Mouse (Mus musculus) heart, embryonic 14.5 days (tissue): ENCODE results near the gene Ptprr. TPM values are rescaled to one million over a fixed set of nuclear protein-coding genes. Genes with fewer than 3 reads are reported as not detected.

Experiments used
- ATAC-seq: fragments of 200-750 bp; cut with Nextera tagmentation; 2 replicates; pipeline ENCODE4 v1.8.0; 2017; ENCODE audit warnings: low read depth, moderate TSS enrichment; ENCODE audit not compliant: insufficient number of reproducible peaks, insufficient read depth, low FRiP score
- H3K27ac ChIP-seq, 2 experiments: fragments of 200-500 bp in 1 of 2; fragments of 300-500 bp in 1 of 2; sonication (generic) in 1 of 2; replicated peaks in 1 of 2; 2 replicates each; pipeline ENCODE4 v1.5.1; 2012 to 2014; ENCODE audit warnings: low read depth in 2 of 2, low read length in 2 of 2, control low read depth in 1 of 2, mild to moderate bottlenecking in 1 of 2, mixed read lengths in 1 of 2; ENCODE audit not compliant: control insufficient read depth in 1 of 2, insufficient read depth in 1 of 2
- H3K27me3 ChIP-seq: fragments of 300-500 bp; sonication (generic); 2 replicates; pipeline ENCODE4 v1.6.1; 2014; ENCODE audit warnings: mild to moderate bottlenecking, low read length, control low read depth; ENCODE audit not compliant: control insufficient read depth, insufficient read depth
- H3K36me3 ChIP-seq: fragments of 300-500 bp; sonication (generic); 2 replicates; pipeline ENCODE4 v1.6.1; 2014; ENCODE audit warnings: mild to moderate bottlenecking, control low read depth, low read length, mixed read lengths; ENCODE audit not compliant: control insufficient read depth, insufficient read depth
- H3K4me1 ChIP-seq, 2 experiments: fragments of 200-500 bp in 1 of 2; fragments of 300-500 bp in 1 of 2; sonication (generic) in 1 of 2; 2 replicates each; pipeline ENCODE4 v1.6.1; 2012 to 2014; ENCODE audit warnings: low read length in 2 of 2, control low read depth in 1 of 2, mixed read lengths in 1 of 2; ENCODE audit not compliant: control insufficient read depth in 2 of 2, insufficient read depth in 2 of 2
- H3K4me2 ChIP-seq: fragments of 300-500 bp; sonication (generic); 2 replicates; pipeline ENCODE4 v1.6.1; 2014; ENCODE audit warnings: mild to moderate bottlenecking, low read length
- H3K4me3 ChIP-seq, 2 experiments: fragments of 200-500 bp in 1 of 2; fragments of 300-500 bp in 1 of 2; sonication (generic) in 1 of 2; 2 replicates each; pipeline ENCODE4 v1.5.1; 2012 to 2014; ENCODE audit warnings: low read length in 2 of 2, mild to moderate bottlenecking in 2 of 2, control low read depth in 1 of 2, low read depth in 1 of 2, moderate library complexity in 1 of 2; ENCODE audit not compliant: control insufficient read depth in 1 of 2, insufficient read depth in 1 of 2
- H3K9ac ChIP-seq: fragments of 300-500 bp; sonication (generic); 2 replicates; pipeline ENCODE4 v1.6.1; 2014; ENCODE audit warnings: mild to moderate bottlenecking, low read length
- H3K9me3 ChIP-seq: fragments of 300-500 bp; sonication (generic); 2 replicates; pipeline ENCODE4 v1.6.1; 2016; ENCODE audit warnings: low read length, control low read depth; ENCODE audit not compliant: control insufficient read depth
- WGBS: fragments of 180-500 bp; shearing (Covaris S2); extraction: QIAGEN DNeasy Blood & Tissue Kit; methylation state at CpG from one replicate; pipeline ENCODE4 v1.1.7; 2014; 5-methylcytosine and 5-hydroxymethylcytosine counted together
- polyA plus RNA-seq: library from polyadenylated mRNA; unstranded; fragments of >200 nt; fragmentation: Nextera tagmentation; extraction: Ambion mirVana; gene quantifications from 2 replicates; pipeline ENCODE4 v1.2.1, GENCODE M21; 2014

The Ptprr gene
- polyA plus RNA-seq, 1 experiment from 2014 or later: 0.49 TPM

GRCm38 (mm10) chr10:116135187-116135586 lies 117.2 kb downstream of the Ptprr start:
- WGBS: 65% methylated on average over 2 of the region's 2 CpGs
- H3K36me3 ChIP-seq: no peaks in the 10 kb centered on the region
- no peak for ATAC-seq

GRCm38 (mm10) chr10:116140226-116140625 lies 122.2 kb downstream of the Ptprr start:
- Histone ChIP-seq H3K27ac (no peak overlapping the region), H3K4me1 (no peaks in the 10 kb centered on the region), H3K9ac (no peak overlapping the region), H3K36me3 (no peaks in the 10 kb centered on the region), H3K9me3 (no peaks in the 10 kb centered on the region), H3K4me3 (no peak overlapping the region), H3K4me2 (no peak overlapping the region), H3K27me3 (no peaks in the 10 kb centered on the region)
- no peak for ATAC-seq
- WGBS: 85% methylated on average over 8 of the region's 8 CpGs

More at GRCm38 (mm10) chr10:116135187-116135586, 117.2 kb downstream of the Ptprr start:
- H3K4me2 ChIP-seq: no peak overlapping the region
- no peak overlapping the region for H3K4me3 ChIP-seq
- no peaks in the 10 kb centered on the region for H3K4me1 ChIP-seq
- H3K27me3 ChIP-seq: no peaks in the 10 kb centered on the region
- H3K27ac ChIP-seq: no peak overlapping the region
- H3K9ac ChIP-seq: no peak overlapping the region
- no peaks in the 10 kb centered on the region for H3K9me3 ChIP-seq

GRCm38 (mm10) chr10:116143684-116144083 lies 125.7 kb downstream of the Ptprr start:
- H3K4me3 ChIP-seq: no peak overlapping the region
- 75% methylated on average over 10 of the region's 10 CpGs for WGBS
- ATAC-seq: no peak
- H3K27me3 ChIP-seq: no peaks in the 10 kb centered on the region
- no peak overlapping the region for H3K27ac ChIP-seq
- no peaks in the 10 kb centered on the region for H3K36me3 ChIP-seq
- no peak overlapping the region for H3K9ac ChIP-seq
- H3K4me1 ChIP-seq: no peaks in the 10 kb centered on the region
- H3K4me2 ChIP-seq: no peak overlapping the region
- H3K9me3 ChIP-seq: no peaks in the 10 kb centered on the region

- no peak overlapping the region for H3K4me3 ChIP-seq
- ATAC-seq: no peak
- WGBS: 77% methylated on average over 9 of the region's 9 CpGs
These were observed 128.1 kb downstream of the Ptprr start for GRCm38 (mm10) chr10:116146091-116146490.

GRCm38 (mm10) chr10:116154707-116155106 lies 136.7 kb downstream of the Ptprr start:
- WGBS: 82% methylated on average over 5 of the region's 5 CpGs
- Histone ChIP-seq H3K4me2 (no peak overlapping the region), H3K9ac (no peak overlapping the region), H3K27ac (no peak overlapping the region), H3K4me3 (no peak overlapping the region), H3K27me3 (no peaks in the 10 kb centered on the region), H3K9me3 (0 out of 2 replicates have a peak, but pooled peaks cover 4% of the 10 kb centered on the region), H3K4me1 (no peaks in the 10 kb centered on the region), H3K36me3 (no peaks in the 10 kb centered on the region)
- no peak for ATAC-seq

More at GRCm38 (mm10) chr10:116146091-116146490, 128.1 kb downstream of the Ptprr start:
- H3K4me2 ChIP-seq: no peak overlapping the region
- H3K27ac ChIP-seq: no peak overlapping the region
- H3K36me3 ChIP-seq: no peaks in the 10 kb centered on the region
- no peak overlapping the region for H3K9ac ChIP-seq
- no peaks in the 10 kb centered on the region for H3K9me3 ChIP-seq
- no peaks in the 10 kb centered on the region for H3K27me3 ChIP-seq
- no peaks in the 10 kb centered on the region for H3K4me1 ChIP-seq

GRCm38 (mm10) chr10:116156699-116157098 lies 138.7 kb downstream of the Ptprr start:
- no peak for ATAC-seq

GRCm38 (mm10) chr10:116162338-116162737 lies 144.3 kb downstream of the Ptprr start:
- no peaks in the 10 kb centered on the region for H3K36me3 ChIP-seq
- no peak overlapping the region for H3K4me3 ChIP-seq
- H3K9me3 ChIP-seq: no peaks in the 10 kb centered on the region
- WGBS: 67% methylated on average over 12 of the region's 12 CpGs
- H3K27me3 ChIP-seq: no peaks in the 10 kb centered on the region
- no peaks in the 10 kb centered on the region for H3K4me1 ChIP-seq
- no peak overlapping the region for H3K4me2 ChIP-seq
- no peak for ATAC-seq
- H3K27ac ChIP-seq: no peak overlapping the region
- H3K9ac ChIP-seq: no peak overlapping the region

More at GRCm38 (mm10) chr10:116156699-116157098, 138.7 kb downstream of the Ptprr start:
- Histone ChIP-seq H3K4me1 (no peaks in the 10 kb centered on the region), H3K27ac (no peak overlapping the region), H3K36me3 (no peaks in the 10 kb centered on the region), H3K4me3 (no peak overlapping the region), H3K27me3 (no peaks in the 10 kb centered on the region), H3K9me3 (0 out of 2 replicates have a peak, but pooled peaks cover 4% of the 10 kb centered on the region), H3K4me2 (no peak overlapping the region), H3K9ac (no peak overlapping the region)
- 46% methylated on average over 1 of the region's 1 CpGs for WGBS

- no peak for ATAC-seq
- Histone ChIP-seq H3K27ac (no peak overlapping the region), H3K36me3 (no peaks in the 10 kb centered on the region), H3K9ac (no peak overlapping the region), H3K27me3 (no peaks in the 10 kb centered on the region), H3K9me3 (no peaks in the 10 kb centered on the region), H3K4me1 (no peaks in the 10 kb centered on the region; a peak in 1 of 4 replicates), H3K4me2 (no peak overlapping the region), H3K4me3 (no peak overlapping the region)
- WGBS: 59% methylated on average over 10 of the region's 10 CpGs
These were observed 157.4 kb downstream of the Ptprr start for GRCm38 (mm10) chr10:116175324-116175883.
